Mouse (Mus musculus): ENCODE measurements at regions not wholly inside any gene's neighbourhood (a gene's known extent, or its start where the extent isn't known, plus 50 kb on each side); places are given as distances from the start of the nearest gene placed in this dataset.
A peak's percentile ranks its signal among the peaks of the same experiment; 100 is the strongest.

GRCm38 (mm10) chr6:31011407-31012020 lies 52.6 kb upstream of the Klf14 start:
- DNase-seq = peak; percentile 83

- no peak for DNase-seq
Measured at GRCm38 (mm10) chr6:31016566-31016965, 57.7 kb upstream of the Klf14 start.

GRCm38 (mm10) chr6:31021776-31022175 lies 62.9 kb upstream of the Klf14 start:
- no peak for DNase-seq

- DNase-seq = no peak
Measured at GRCm38 (mm10) chr6:31029777-31030176, 70.9 kb upstream of the Klf14 start.

- no peak for DNase-seq
Measured at GRCm38 (mm10) chr6:31031022-31031421, 72.1 kb upstream of the Klf14 start.

- no peak for DNase-seq
Measured at GRCm38 (mm10) chr6:31032147-31032546, 73.3 kb upstream of the Klf14 start.

- peak; percentile 38 for DNase-seq
Measured at GRCm38 (mm10) chr6:31032980-31033608, 74.2 kb upstream of the Klf14 start.

- DNase-seq = no peak
Measured at GRCm38 (mm10) chr6:31034796-31035195, 75.9 kb upstream of the Klf14 start.

GRCm38 (mm10) chr6:31037801-31038395 lies 79.0 kb upstream of the Klf14 start:
- peak; percentile 56 for DNase-seq

GRCm38 (mm10) chr6:31038445-31038844 lies 79.6 kb upstream of the Klf14 start:
- peak; percentile 28 for DNase-seq

GRCm38 (mm10) chr6:31039485-31039884 lies 80.6 kb upstream of the Klf14 start:
- DNase-seq = no peak

- DNase-seq = no peak
Measured at GRCm38 (mm10) chr6:31040783-31041182, 81.9 kb upstream of the Klf14 start.

- no peak for DNase-seq
Measured at GRCm38 (mm10) chr6:31043368-31043767, 84.5 kb upstream of the Klf14 start.

- DNase-seq = no peak
Measured at GRCm38 (mm10) chr6:31043919-31044318, 85.0 kb upstream of the Klf14 start.

GRCm38 (mm10) chr6:31046197-31046596 lies 87.3 kb upstream of the Klf14 start:
- no peak for DNase-seq

- DNase-seq = no peak
Measured at GRCm38 (mm10) chr6:31048920-31049576, 90.2 kb upstream of the Klf14 start.

GRCm38 (mm10) chr6:31050831-31051230 lies 92.0 kb upstream of the Klf14 start:
- no peak for DNase-seq

GRCm38 (mm10) chr6:31051771-31052170 lies 92.9 kb upstream of the Klf14 start:
- DNase-seq = no peak

GRCm38 (mm10) chr6:31053003-31053402 lies 94.1 kb upstream of the Klf14 start:
- no peak for DNase-seq

GRCm38 (mm10) chr6:31056786-31057566 lies 98.1 kb upstream of the Klf14 start:
- DNase-seq = no peak

GRCm38 (mm10) chr6:31058299-31058698 lies 99.4 kb upstream of the Klf14 start:
- no peak for DNase-seq

- DNase-seq = no peak
Measured at GRCm38 (mm10) chr6:31058961-31059360, 100.1 kb upstream of the Klf14 start.

GRCm38 (mm10) chr6:31061813-31062212 lies 102.9 kb upstream of the Klf14 start:
- peak; percentile 66 for DNase-seq

Measured in lung, postnatal 36 days (tissue).